Mouse (Mus musculus) kidney, adult 9 months (tissue): ENCODE results near the gene Eng.

Experiments
- DNase-seq: peaks from one replicate; pipeline ENCODE4 v3.0.0; 2022

Eng gene

GRCm38 (mm10) chr2:32712934-32713817 lies 66.8 kb downstream of the Eng start, which contains the start of gene Cdk9:
Gene Cdk9, minus strand, starts transcription at chr2:32713076.
- DNase-seq, result peak; percentile 94

GRCm38 (mm10) chr2:32714117-32714986 lies 68.0 kb downstream of the Eng start:
- no peak for DNase-seq

DNA sequence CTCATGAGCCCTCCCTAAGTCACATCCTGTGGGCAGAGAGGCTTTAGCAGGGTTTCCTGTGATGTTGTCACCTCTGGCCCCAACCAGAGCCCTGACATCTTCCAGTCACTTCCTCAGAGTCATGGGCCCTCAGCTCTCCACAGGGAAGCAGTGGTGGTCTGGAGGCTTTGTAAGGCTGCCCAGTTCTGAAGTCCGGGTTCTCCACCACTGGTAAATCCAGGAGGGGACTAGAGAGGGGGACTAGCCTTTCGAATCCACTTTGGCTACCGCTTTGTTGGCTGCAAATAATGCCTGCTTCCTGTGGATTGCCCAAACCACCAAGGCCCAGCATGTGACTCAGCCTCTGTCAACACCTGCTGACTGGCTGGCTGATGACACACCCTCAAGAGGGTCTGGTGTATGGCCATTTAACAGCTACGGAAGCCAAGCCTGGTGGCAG lies 68.6 kb downstream of the Eng start:
- no peak for DNase-seq

- no peak for DNase-seq
Measured at GRCm38 (mm10) chr2:32718761-32719160, 72.4 kb downstream of the Eng start.

- DNase-seq, result no peak
Measured at GRCm38 (mm10) chr2:32720053-32720452, 73.7 kb downstream of the Eng start.

- no peak for DNase-seq
Measured at GRCm38 (mm10) chr2:32720681-32721229, 74.4 kb downstream of the Eng start, which contains the start of gene Sh2d3c. Gene Sh2d3c, plus strand, starts transcription at chr2:32721055.

GRCm38 (mm10) chr2:32722046-32722445 lies 75.7 kb downstream of the Eng start:
- DNase-seq, result no peak

DNA sequence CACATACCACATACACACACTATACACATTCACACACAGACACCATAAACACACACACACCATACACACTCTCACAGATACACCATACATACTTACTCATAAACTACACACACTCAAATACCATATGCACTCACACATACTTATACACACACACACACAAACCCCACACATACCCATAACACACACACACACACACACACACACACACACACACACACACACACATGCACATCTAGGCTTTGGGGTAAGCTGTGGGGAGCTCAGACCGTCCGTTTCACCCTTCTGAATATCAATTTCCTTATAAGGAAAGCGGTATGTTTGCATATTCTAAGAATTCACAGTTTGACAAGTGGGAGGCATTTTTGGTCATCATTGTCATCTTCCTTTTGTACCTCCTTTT lies 76.2 kb downstream of the Eng start:
- DNase-seq, result no peak

DNA sequence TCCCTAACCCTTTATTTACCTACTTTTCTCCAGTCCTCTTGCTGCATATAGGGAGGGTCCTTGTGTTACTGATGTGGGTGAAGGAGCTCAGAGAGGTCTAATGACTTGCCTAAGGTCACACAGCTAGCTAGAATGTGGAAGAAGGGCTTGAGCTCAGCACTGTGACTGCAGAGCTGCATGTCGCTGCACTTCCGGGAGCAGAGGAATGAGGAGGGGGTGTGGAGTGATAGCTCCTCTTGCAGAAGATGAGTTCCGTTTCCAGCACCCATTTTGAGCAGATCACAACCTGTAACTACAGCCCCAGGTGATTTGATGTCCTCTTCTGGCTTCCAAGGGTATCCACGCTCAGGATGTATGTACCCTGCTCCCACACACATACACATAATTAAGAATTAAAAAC lies 77.8 kb downstream of the Eng start:
- no peak for DNase-seq

GRCm38 (mm10) chr2:32724832-32725790 lies 78.7 kb downstream of the Eng start:
- no peak for DNase-seq

DNA sequence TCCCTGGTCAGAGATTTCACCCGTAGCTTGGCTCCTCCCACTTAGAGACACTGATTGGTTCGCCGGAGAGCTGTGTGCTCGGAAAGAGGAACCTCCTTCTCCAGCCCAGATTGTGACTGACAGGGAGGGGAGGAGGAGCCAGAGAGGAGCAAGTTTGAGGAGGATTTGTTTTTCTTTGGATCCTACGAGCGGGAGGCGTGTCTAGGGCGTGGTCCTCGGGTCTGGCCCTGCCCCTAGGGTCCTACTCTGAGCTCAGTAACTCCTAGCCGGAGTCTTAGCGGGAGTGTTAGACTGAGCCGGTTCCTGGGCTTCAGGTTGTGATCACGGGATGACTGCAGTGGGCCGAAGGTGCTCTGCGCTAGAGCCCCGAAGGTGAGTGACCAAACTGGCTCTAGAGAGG lies 81.0 kb downstream of the Eng start:
- peak; percentile 98 for DNase-seq

DNA sequence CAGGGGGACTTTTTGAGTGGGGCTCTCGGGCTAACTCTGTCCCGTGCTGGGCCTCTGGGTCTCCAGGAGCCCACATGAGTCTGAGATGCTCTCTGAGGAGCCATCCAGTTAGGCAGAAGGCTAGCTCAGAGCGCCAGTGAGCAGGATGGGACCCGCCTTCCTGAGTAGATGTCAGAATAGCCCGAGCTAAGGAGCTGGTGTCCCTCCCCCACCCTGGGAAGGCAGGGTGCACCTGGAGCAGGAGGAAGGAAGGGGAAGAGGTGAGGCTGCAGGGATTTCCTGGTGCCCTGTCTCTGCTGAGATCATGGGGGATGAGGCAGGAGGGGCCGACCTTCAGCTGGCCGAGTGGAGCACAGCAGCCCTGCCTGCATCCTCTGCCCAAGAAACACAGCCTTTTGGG lies 82.1 kb downstream of the Eng start:
- peak; percentile 77 for DNase-seq

- no peak for DNase-seq
Measured at GRCm38 (mm10) chr2:32729547-32729946, 83.2 kb downstream of the Eng start.

- no peak for DNase-seq
Measured at GRCm38 (mm10) chr2:32730854-32731253, 84.5 kb downstream of the Eng start.

DNA sequence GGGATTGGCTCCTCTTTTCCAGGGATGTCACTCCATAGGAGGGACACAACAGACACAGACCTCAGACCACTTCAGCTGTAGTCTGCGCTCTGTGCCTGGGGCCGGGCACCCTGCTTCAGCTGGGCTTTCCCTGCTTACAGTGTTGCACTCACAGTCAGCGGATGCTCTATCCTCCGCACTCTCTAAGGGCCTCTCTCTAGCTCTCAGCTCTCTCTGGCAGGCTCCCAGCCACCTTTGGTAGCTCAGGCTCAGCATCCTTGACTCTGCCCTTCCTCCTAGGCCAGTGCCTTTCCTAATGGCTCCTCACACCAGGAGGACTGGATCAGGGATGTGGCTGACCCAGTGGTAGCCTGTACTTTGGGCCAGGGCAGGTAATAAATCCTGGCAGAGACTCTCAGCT lies 85.5 kb downstream of the Eng start:
- no peak for DNase-seq
